Mouse (Mus musculus): ENCODE results near the gene Cntf. TPM values are rescaled to one million over a fixed set of nuclear protein-coding genes. Genes with fewer than 3 reads are reported as not detected.
"Not testable (repeated sequence)": the region's sequence is repeated elsewhere in the genome, so short reads cannot be mapped to it uniquely, and the experiment has no call there.

The Cntf gene
- total and polyA plus RNA-seq, 2 experiments from 2014 or later, result 0.96 to 1.3 TPM

DNA sequence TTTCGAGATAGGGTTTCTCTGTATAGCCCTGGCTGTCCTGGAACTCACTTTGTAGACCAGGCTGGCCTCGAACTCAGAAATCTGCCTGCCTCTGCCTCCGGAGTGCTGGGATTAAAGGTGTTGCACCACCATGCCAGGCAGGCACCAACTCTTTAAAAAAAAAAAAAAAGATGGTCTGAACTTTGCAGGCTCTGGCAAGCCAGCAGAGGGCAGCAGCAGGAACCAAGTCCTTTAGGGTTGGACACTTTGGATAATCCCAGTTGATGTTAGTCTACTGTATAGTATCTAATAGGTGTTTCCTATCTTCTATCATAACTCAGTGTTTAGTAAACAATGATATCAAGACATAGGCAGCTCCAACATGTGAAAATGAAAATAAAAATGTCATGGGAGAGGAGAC is 43.1 kb downstream of the Cntf start:
- Histone ChIP-seq H3K27me3 (ENCODE audit: insufficient read depth, low read length) (no peaks in the 10 kb centered on the region), H3K4me1 (ENCODE audit: insufficient read depth) (no peaks in the 10 kb centered on the region), H3K4me2 (ENCODE audit: low read depth) (no peak overlapping the region), H3K9ac (no peak overlapping the region), H3K27ac (ENCODE audit: low read depth, low read length) (no peak overlapping the region), H3K4me3 (ENCODE audit: low read depth, low read length) (no peak overlapping the region), H3K36me3 (ENCODE audit: insufficient read depth) (no peaks in the 10 kb centered on the region), H3K9me3 (ENCODE audit: low read length) (no peaks in the 10 kb centered on the region)
- ATAC-seq (no peak), DNase-seq (no peak)
- 0 out of 2 replicates have a peak, but pooled peaks have one; percentile 5 for TF ChIP-seq CTCF (IDR thresholded peaks at IDR 0.05; ENCODE audit: low read depth)
- 79% methylated on average over 2 of the region's 3 CpGs for WGBS

DNA sequence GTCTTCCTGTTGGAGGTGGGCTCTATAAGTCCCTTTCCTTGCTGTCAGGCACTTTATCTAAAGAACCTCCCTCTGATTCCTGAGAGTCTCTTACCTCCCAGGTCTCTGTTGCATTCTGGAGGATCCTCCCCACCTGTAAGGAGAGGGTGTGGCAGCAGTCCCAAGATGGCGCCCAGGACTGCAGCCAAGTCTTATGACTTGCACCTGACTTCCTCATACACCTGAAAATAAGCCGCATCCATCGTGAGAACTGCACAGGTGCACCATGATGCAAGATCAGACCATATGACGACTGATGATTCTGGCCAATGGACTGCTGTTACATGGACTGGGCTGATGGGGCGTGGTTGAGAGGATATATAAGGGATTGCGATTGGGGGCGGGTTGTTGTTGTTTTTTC is 43.8 kb downstream of the Cntf start:
- not testable (repeated sequence) for ATAC-seq; H3K4me1 ChIP-seq (ENCODE audit: insufficient read depth); H3K9me3 ChIP-seq (ENCODE audit: low read length); H3K36me3 ChIP-seq (ENCODE audit: insufficient read depth); H3K27me3 ChIP-seq (ENCODE audit: insufficient read depth, low read length); H3K9ac ChIP-seq; H3K27ac ChIP-seq (ENCODE audit: low read depth, low read length); DNase-seq; H3K4me2 ChIP-seq (ENCODE audit: low read depth); H3K4me3 ChIP-seq (ENCODE audit: low read depth, low read length)
- 94% methylated on average over 7 of the region's 7 CpGs for WGBS

DNA sequence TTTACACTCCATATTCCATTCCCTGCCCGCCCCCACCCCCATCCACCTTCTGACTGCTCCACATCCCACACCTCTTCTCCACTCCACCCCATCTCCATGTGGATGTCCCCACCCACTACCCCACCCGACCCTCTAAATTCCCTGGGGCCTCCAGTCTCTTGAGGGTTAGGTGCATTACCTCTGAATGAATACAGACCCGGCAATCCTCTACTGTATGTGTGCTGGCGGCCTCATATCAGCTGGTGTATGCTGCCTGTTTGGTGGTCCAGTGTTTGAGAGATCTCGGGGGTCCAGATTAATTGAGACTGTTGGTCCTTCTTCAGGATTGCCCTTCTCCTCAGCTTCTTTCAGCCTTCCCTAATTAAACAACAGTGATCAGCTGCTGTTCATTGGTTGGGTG is 44.5 kb downstream of the Cntf start:
- WGBS, result 84% methylated on average over 5 of the region's 5 CpGs
- DNase-seq; ATAC-seq; H3K4me2 ChIP-seq (ENCODE audit: low read depth); H3K9ac ChIP-seq; H3K4me1 ChIP-seq (ENCODE audit: insufficient read depth); H3K9me3 ChIP-seq (ENCODE audit: low read length); H3K36me3 ChIP-seq (ENCODE audit: insufficient read depth); H3K4me3 ChIP-seq (ENCODE audit: low read depth, low read length); H3K27ac ChIP-seq (ENCODE audit: low read depth, low read length); H3K27me3 ChIP-seq (ENCODE audit: insufficient read depth, low read length): not testable (repeated sequence)

DNA sequence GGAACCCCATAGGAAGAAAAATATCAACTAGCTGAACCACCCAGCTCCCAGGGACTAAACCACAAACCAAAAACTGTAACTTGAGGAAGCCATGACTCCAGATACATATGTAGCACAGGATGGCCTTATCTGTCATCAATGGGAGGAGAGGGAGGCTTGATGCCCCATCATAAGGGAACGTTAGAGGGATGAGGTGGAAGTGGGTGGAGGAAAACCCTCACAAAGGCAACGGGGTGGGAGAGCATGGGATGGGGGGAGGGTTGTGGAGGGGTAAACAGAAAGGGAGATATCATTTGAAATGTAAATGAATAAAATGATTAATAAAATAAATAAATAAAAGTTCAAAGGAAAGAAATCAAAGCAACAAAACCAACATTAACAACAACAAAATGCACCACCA is 45.0 kb downstream of the Cntf start:
- Histone ChIP-seq H3K36me3 (ENCODE audit: insufficient read depth) (no peaks in the 10 kb centered on the region), H3K9ac (no peak overlapping the region), H3K27ac (ENCODE audit: low read depth, low read length) (no peak overlapping the region), H3K4me1 (ENCODE audit: insufficient read depth) (no peaks in the 10 kb centered on the region), H3K4me3 (ENCODE audit: low read depth, low read length) (no peak overlapping the region), H3K4me2 (ENCODE audit: low read depth) (no peak overlapping the region), H3K9me3 (ENCODE audit: low read length) (no peaks in the 10 kb centered on the region), H3K27me3 (ENCODE audit: insufficient read depth, low read length) (no peaks in the 10 kb centered on the region)
- ATAC-seq, result no peak
- TF ChIP-seq CTCF (IDR thresholded peaks at IDR 0.05; ENCODE audit: low read depth), result no peak
- 69% methylated on average over 2 of the region's 2 CpGs for WGBS
- DNase-seq, result no peak

DNA sequence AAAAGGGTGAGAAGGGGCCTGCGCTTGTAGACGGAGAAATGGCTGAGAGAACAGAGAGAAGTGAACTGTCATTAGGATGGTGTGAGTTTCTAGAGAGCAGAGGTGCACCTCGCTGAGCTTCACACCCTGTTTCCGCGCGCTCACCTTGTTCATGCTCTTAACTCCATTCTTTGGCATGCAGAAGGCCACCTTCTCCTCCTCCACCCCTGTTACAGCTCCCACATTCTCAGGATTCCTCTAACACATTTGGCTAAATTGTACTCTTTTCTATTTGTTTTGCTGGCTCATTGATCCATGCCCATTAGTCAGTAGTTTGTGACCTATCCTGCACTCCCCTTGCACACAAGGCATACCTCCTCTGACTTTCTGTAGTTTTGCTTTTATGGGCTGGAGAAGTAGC is 46.2 kb downstream of the Cntf start:
- TF ChIP-seq CTCF (IDR thresholded peaks at IDR 0.05; ENCODE audit: low read depth), result no peak
- no peak for DNase-seq
- H3K4me1 ChIP-seq (ENCODE audit: insufficient read depth), result no peaks in the 10 kb centered on the region
- no peak for ATAC-seq
- no peak overlapping the region for H3K4me3 ChIP-seq (ENCODE audit: low read depth, low read length)
- H3K36me3 ChIP-seq (ENCODE audit: insufficient read depth), result no peaks in the 10 kb centered on the region
- 89% methylated on average over 6 of the region's 6 CpGs for WGBS
- no peak overlapping the region for H3K27ac ChIP-seq (ENCODE audit: low read depth, low read length)
- H3K9ac ChIP-seq, result no peak overlapping the region
- H3K27me3 ChIP-seq (ENCODE audit: insufficient read depth, low read length), result no peaks in the 10 kb centered on the region
- no peak overlapping the region for H3K4me2 ChIP-seq (ENCODE audit: low read depth)
- H3K9me3 ChIP-seq (ENCODE audit: low read length), result no peaks in the 10 kb centered on the region

Other genes starting within 250 kb of the Cntf start
- gene Fam111a, start 219.9 kb downstream of the Cntf start, total RNA-seq (2014; rRNA removed), result 4.3 and 4.4 TPM in 2 replicates
- 2.9 and 3.2 TPM in 2 replicates for gene Fam111a, start 219.9 kb downstream of the Cntf start, polyA plus RNA-seq (2015; fragmentation: Nextera tagmentation; extraction: Ambion mirVana)
- gene Gm4952, start 165.7 kb downstream of the Cntf start, total RNA-seq (2014; rRNA removed), result 0.29 and 0.31 TPM in 2 replicates
- gene Gm4952, start 165.7 kb downstream of the Cntf start, polyA plus RNA-seq (2015; fragmentation: Nextera tagmentation; extraction: Ambion mirVana), result 0.13 and 0.19 TPM in 2 replicates
- not detected in 2 replicates for gene Glyat, start 132.3 kb downstream of the Cntf start, total RNA-seq (2014; rRNA removed)
- not detected in 2 replicates for gene Glyat, start 132.3 kb downstream of the Cntf start, polyA plus RNA-seq (2015; fragmentation: Nextera tagmentation; extraction: Ambion mirVana)
- not detected in 2 replicates for gene Olfr1442, start 95.2 kb downstream of the Cntf start, total RNA-seq (2014; rRNA removed)
- gene Olfr1442, start 95.2 kb downstream of the Cntf start, polyA plus RNA-seq (2015; fragmentation: Nextera tagmentation; extraction: Ambion mirVana), result not detected in 2 replicates
- not detected in 2 replicates for gene Olfr1443, start 87.5 kb downstream of the Cntf start, total RNA-seq (2014; rRNA removed)
- not detected in 2 replicates for gene Olfr1443, start 87.5 kb downstream of the Cntf start, polyA plus RNA-seq (2015; fragmentation: Nextera tagmentation; extraction: Ambion mirVana)
- gene Keg1, start 69.8 kb downstream of the Cntf start, total RNA-seq (2014; rRNA removed), result not detected in 2 replicates
- gene Keg1, start 69.8 kb downstream of the Cntf start, polyA plus RNA-seq (2015; fragmentation: Nextera tagmentation; extraction: Ambion mirVana), result not detected in 2 replicates
- gene Zfp91, start 30.5 kb upstream of the Cntf start, total RNA-seq (2014; rRNA removed), result 52.9 and 61.1 TPM in 2 replicates
- gene Zfp91, start 30.5 kb upstream of the Cntf start, polyA plus RNA-seq (2015; fragmentation: Nextera tagmentation; extraction: Ambion mirVana), result 10.0 and 11.6 TPM in 2 replicates
- gene Lpxn, start 30.6 kb upstream of the Cntf start, total RNA-seq (2014; rRNA removed), result 1.8 and 2.2 TPM in 2 replicates
- 0.59 and 1.3 TPM in 2 replicates for gene Lpxn, start 30.6 kb upstream of the Cntf start, polyA plus RNA-seq (2015; fragmentation: Nextera tagmentation; extraction: Ambion mirVana)
- not detected in 2 replicates for gene Gm5244, start 81.0 kb upstream of the Cntf start, total RNA-seq (2014; rRNA removed)
- gene Gm5244, start 81.0 kb upstream of the Cntf start, polyA plus RNA-seq (2015; fragmentation: Nextera tagmentation; extraction: Ambion mirVana), result not detected in 2 replicates
- gene Olfr1444, start 91.7 kb upstream of the Cntf start, total RNA-seq (2014; rRNA removed), result not detected in 2 replicates
- gene Olfr1444, start 91.7 kb upstream of the Cntf start, polyA plus RNA-seq (2015; fragmentation: Nextera tagmentation; extraction: Ambion mirVana), result not detected in 2 replicates
- not detected in 2 replicates for gene Olfr1445, start 118.2 kb upstream of the Cntf start, total RNA-seq (2014; rRNA removed)
- gene Olfr1445, start 118.2 kb upstream of the Cntf start, polyA plus RNA-seq (2015; fragmentation: Nextera tagmentation; extraction: Ambion mirVana), result not detected in 2 replicates
- gene Olfr1446, start 127.9 kb upstream of the Cntf start, total RNA-seq (2014; rRNA removed), result not detected in 2 replicates
- gene Olfr1446, start 127.9 kb upstream of the Cntf start, polyA plus RNA-seq (2015; fragmentation: Nextera tagmentation; extraction: Ambion mirVana), result not detected in 2 replicates
- not detected in 2 replicates for gene Olfr1447, start 138.1 kb upstream of the Cntf start, total RNA-seq (2014; rRNA removed)
- not detected in 2 replicates for gene Olfr1447, start 138.1 kb upstream of the Cntf start, polyA plus RNA-seq (2015; fragmentation: Nextera tagmentation; extraction: Ambion mirVana)
- gene Olfr1448, start 158.8 kb upstream of the Cntf start, total RNA-seq (2014; rRNA removed), result not detected in 2 replicates
- gene Olfr1448, start 158.8 kb upstream of the Cntf start, polyA plus RNA-seq (2015; fragmentation: Nextera tagmentation; extraction: Ambion mirVana), result not detected in 2 replicates
- gene Olfr1449, start 165.2 kb upstream of the Cntf start, total RNA-seq (2014; rRNA removed), result not detected in 2 replicates
- gene Olfr1449, start 165.2 kb upstream of the Cntf start, polyA plus RNA-seq (2015; fragmentation: Nextera tagmentation; extraction: Ambion mirVana), result not detected in 2 replicates
- gene Olfr1450, start 184.6 kb upstream of the Cntf start, total RNA-seq (2014; rRNA removed), result not detected in 2 replicates
- not detected in 2 replicates for gene Olfr1450, start 184.6 kb upstream of the Cntf start, polyA plus RNA-seq (2015; fragmentation: Nextera tagmentation; extraction: Ambion mirVana)
- gene Olfr1451, start 229.4 kb upstream of the Cntf start, total RNA-seq (2014; rRNA removed), result not detected in 2 replicates
- not detected in 2 replicates for gene Olfr1451, start 229.4 kb upstream of the Cntf start, polyA plus RNA-seq (2015; fragmentation: Nextera tagmentation; extraction: Ambion mirVana)